Mouse (Mus musculus) lung, postnatal 0 days (tissue): ENCODE measurements around the gene Kcnq5.

Source experiments
- CTCF ChIP-seq: IDR thresholded peaks from 2 replicates; pipeline ENCODE4 v1.5.1; 2016; ENCODE audit warnings: antibody characterized with exemption, mild to moderate bottlenecking
- EP300 ChIP-seq: IDR thresholded peaks from 2 replicates; pipeline ENCODE4 v1.6.1; 2016; ENCODE audit warnings: antibody characterized with exemption, mild to moderate bottlenecking, control low read depth

DNA sequence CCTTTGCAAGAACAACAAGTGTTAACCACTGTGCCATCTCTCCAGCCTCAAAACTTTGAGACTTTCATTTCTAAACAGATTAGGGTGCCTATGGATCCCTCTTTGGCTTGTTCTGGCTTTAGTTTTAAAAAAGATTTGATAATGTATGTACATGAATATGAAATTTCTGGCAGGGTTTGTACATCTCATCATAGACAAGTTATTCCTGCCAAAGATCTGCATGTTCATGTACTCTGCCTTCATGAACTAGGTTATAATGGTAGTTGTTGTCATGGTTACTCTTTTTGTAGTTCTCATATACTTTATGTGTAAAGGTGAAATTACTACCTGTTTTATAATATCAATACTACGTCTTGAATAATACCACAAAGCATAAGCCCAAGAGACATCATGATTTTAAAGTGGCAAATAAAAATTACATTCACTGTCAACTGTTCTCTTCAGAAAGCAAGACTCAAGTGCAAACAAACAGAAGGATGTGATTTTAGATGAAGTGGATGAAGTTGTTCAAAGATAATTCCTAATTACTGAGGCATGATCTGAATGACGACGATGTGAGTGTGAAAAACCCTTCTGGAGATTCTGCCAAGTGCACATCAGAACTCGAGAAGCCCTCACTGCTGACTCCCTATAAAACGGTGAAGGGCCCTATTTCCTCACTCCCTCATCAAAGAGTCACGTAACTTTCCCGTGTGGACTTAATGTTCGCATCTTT, 39.0 kb downstream of the Kcnq5 start:
- TF ChIP-seq CTCF (no peak), EP300 (no peak)
